Mouse (Mus musculus) monocyte, adult 5-6 weeks (primary cell): ENCODE results near the gene Glt6d1. TPM values are rescaled to one million over a fixed set of nuclear protein-coding genes. Genes with fewer than 3 reads are reported as not detected.

Source experiments
- ATAC-seq: fragments of 153-309, 156-312 bp; replicated peaks from 2 replicates; pipeline ENCODE4 v1.8.0; 2017; ENCODE audit warnings: mild to moderate bottlenecking; ENCODE audit not compliant: low TSS enrichment, insufficient number of reproducible peaks, severe bottlenecking, poor library complexity, low FRiP score
- total RNA-seq: library from RNA; stranded (forward); fragments of 200-1000, 200-491, 200-594 nt; gene quantifications from 3 replicates; pipeline ENCODE4 v1.2.3, GENCODE M21; 2017

Gene Glt6d1
- total RNA-seq, 1 experiment from 2014 or later: not detected

DNA sequence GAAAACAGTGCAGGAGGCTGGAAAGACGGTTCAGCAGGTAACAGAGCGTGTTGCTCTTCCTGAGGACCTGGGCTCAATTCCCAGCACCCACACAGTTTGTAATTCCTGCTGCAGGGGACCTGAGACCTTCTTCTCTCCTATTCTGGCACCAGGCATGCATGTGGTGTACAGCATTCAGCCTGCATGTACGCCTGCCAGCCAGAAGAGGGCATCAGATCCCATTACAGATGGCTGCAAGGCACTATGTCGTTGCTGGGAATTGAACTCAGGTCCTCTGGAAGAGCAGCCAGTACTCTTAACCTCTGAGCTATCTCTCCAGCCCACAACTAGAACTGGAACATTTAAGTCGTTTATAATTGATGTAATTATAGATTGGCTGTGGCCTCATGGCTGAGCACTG is 2.3 kb downstream of the Glt6d1 start:
- ATAC-seq: no peak

DNA sequence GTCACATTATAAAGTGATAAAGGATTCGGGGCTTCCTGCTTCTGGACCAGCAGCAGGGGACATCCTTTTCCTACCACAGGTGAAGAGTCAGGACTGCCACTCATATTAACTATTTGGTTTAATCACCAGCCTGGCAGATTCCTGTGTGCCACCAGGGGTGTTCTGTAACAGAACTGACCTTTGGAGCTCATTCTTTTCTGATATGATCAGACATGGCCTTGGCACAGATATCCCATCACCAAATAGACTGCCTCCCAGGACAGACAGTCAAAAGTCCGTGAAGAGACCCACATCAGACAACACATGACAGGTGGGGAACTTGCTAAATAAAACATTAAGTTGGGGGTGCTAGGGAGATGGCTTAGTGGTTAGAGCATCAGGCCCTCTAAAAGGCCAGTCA is 3.9 kb downstream of the Glt6d1 start:
- no peak for ATAC-seq

DNA sequence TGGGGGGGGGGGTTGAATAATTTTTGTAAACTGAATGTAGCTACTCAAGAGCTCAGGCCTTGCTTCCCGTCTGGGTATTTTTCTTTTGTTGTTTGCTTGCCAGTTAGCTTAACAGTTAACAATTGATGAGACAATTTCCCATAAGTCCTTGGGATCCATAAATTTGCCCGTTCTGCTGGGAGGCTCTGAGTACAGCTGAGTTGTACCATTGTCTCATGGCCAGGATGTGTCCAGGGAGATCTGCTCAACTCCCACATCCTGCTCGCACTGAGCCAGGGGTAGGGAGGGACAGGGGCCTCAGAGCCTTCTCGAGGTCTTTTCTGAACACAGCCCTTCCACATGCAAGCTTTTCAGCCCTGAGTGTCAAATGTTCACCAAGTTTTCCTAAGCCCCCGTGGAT is 17.6 kb downstream of the Glt6d1 start:
- no peak for ATAC-seq

DNA sequence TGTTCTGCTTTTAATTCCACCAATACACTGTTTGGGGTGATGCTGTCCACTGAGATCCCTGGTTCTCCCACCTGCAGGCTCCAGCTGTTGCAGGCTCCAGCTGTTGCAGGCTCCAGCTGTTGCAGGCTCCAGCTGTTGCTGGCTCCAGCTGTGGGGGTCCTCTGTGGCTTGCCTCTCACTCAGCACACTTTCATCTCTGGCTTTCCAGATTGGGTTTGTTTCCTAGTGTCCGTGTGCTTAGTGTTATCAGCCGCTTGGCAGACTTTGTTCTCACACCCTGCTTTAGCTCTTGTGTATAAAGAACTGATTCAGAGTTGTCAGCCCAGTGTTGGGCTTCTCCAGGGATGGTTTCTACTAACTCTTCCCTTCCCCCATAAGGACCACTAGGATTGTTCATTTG is 18.0 kb downstream of the Glt6d1 start:
- ATAC-seq: no peak

DNA sequence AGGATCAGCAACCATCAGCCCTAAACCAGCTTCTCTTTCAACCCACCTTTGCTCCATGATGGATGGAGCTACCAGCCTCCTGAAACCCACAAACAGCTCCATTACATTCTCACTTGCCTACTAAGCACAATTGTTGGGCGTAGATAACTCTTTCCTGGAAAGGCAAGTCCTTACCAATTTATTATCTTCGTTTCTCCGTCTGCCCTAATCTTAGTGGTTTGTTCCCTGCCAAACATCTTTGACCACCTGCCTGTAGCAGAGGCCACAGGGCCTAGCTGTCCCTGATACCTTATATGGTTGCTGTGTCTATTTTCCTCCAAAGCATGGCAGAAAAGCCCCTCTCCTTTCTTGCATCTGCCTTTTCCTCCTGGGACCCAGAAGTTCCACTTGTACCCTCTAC is 26.6 kb downstream of the Glt6d1 start:
- ATAC-seq: no peak

DNA sequence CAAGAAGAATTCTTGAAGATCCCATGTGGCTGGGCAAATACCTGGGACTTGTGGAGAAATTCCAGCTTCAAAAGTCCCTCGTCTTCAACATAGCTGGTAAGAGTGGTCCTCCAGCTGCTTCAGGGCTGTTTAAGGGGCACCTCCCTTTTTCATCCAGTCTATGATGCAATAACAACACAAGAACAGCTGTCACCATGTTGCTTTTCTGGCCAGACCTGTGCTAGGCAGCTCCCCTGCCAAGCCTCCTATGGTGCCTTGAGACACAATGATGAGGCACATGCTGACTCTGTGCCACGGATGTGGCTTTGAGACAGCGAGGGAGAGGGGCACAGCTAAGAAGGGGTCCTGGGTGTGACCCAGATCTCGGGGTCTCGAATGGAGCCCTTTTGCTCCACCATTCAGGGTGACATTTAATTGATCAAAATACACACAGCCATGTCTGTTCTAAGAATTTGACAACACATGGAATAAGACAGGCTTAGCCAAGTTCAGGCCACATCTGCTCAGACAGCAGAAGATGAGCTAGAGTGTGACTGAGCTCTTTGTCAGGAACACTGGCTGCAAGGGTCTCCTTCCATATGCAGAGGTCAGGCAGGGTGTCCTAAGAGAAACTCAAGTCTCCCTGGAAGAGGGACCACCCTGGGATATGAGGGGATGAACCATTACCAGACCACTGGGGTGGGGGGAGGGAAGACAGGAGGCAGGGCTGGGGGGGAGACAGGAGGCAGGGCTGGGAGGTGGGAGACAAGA is 29.9 kb downstream of the Glt6d1 start:
- ATAC-seq: no peak

DNA sequence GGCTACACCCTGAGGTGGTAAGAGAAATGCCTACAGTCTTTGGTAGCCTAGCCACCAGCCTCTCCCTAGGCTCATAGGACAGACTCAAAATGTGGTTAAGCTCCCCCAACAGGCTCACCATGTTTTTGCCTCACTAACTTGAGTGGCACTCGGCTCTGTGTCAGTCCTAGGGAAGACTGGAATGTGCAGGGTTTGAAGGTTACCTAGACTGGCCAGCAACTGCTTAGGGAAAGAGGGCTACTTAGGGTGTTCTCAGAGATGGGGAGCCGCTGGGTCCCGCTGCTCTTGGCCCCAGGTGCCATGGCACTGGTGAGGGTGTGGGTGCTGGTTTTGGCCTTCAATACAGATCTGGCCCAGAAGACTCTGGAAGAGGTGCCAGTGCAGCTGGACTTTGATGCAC is 33.7 kb downstream of the Glt6d1 start, which contains the start of gene Gm13539:
Gm13539 (plus strand) TSS at position 301 of the 400 bp plus-strand sequence.
- no peak for ATAC-seq

DNA sequence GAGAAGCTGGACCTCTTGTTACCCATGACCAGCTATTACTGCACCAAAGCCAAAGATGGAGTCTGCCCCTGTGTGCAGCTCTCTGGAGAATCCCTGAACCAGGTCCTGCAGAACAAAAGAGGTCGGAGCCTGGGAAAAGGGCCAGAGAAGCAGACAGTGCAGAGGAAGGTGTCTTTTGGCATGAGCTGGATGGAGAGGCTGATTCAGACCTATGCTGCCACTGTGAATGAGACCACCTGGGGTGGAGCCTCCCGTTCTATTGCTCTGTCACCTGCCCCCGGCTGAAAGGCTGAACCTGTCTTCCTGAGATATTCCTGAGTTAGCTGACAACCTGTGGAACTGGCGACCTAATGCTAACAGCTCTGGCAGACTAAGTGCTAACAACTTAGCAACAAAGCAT is 34.7 kb downstream of the Glt6d1 start:
- no peak for ATAC-seq

DNA sequence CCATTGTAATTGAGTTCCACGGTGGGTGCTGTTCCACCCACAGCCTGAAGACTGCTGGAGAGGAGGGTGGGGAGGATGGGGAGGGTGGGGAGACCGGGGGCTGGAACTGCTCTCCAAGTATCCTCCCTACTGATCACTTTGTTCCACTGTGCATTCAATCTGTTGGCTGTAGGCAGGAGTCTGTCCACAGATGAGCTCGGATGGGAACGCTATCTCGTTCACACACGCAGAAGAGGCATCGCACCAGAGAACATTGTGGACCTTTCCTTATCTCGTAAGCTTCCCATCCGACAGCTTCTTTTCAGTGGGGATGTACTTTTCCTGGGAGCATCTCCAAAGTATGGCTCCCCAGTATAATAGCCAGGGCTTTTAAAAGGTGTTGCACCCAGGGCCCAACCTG is 36.6 kb downstream of the Glt6d1 start:
- no peak for ATAC-seq

DNA sequence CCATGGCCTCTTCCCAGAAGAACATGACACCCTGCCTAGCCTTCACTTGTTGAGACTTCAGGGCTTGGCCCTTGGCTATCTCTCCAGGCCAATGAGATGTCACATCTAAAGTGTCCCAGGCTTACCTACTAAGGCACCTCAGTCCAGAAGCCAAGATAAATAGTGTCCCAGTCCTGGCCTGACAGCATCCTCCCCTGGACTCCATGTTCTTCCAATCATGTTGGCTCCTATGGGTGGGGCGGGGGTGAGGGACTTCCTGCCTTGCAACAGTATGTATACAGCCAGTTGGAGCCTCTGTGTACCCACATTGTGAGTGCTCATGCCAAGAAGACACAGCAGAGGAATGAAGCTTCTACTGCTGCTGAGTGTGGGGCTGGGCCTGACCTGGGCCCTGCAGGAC is 38.9 kb downstream of the Glt6d1 start, which contains the start of gene Lcn11:
Lcn11 (plus strand) TSS at position 301 of the 400 bp plus-strand sequence.
- no peak for ATAC-seq

DNA sequence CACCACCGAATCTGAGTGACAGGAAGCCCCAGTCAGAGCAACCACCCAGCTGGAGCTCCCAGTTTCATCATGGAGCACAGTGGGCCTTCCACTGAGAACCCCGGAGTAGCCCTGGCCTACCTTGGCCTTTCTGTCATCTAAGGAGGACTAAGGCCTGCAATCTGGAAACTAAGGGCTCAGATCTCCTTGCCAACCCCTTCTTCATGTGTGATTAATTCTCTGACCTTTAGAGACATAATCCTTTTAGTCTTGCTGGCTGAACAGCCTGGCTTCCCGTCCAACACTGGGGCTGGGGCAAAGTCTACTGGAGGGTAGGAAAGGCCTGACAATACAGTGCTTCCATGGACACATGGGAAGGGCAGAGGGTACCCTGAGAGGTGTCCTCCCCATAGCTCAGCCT is 39.7 kb downstream of the Glt6d1 start:
- ATAC-seq: no peak

DNA sequence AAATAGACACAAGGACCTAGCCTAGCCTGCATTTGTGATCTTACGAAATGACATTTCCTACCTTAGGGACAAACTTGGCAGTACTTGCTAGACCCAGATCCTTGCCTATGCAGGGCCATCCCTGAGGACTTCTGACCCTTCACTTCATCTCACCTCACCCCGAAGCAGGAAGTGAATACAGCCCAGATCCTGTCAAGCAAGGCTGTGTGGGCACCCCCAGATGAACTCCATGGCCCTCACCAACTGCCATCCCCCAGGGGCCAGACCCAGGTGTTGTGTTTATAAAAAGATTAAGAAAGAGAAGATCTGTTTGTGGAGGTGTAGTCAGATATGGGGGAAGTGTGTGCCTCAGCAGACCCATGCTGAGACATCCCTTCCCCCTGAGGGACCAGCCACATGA is 41.0 kb downstream of the Glt6d1 start:
- ATAC-seq: no peak

DNA sequence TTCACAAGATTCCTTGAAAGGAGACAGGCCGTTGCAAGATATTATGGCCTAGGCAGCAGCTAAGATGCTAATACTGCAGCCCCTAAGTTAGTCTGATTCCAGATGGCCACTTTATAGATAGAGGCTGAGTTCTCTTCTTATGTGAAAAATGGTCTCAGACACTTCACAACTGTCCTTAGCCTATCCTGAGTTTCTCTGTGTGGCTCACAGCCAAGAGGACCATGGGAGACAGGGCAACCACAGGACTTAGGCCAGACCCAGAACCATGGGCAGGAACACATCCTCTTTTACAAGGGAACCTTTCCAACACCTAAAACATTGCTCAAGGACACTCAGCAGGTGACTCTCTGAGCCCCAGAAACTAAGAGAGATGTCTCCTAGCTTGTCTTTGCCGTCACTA is 42.1 kb downstream of the Glt6d1 start:
- no peak for ATAC-seq

DNA sequence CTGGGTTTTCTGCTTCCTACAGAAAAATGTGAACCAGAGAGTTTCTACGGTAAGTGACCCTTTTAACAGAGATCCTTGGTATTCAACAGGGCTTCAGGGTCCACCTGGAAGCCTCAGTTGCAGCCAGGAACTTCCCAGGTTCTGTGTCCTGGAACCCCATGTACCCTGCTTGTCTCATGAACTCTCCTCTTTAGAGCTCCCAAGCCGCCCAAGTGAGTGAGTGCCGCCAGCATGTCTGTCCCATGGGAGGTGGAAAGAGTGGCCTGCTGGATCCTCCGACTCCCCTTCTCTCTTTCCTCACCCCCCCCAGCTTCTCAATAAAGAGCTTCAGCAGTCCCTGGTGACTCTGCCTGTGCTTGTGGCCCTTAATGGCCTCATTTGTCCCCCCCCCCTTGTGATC is 47.9 kb downstream of the Glt6d1 start:
- no peak for ATAC-seq

DNA sequence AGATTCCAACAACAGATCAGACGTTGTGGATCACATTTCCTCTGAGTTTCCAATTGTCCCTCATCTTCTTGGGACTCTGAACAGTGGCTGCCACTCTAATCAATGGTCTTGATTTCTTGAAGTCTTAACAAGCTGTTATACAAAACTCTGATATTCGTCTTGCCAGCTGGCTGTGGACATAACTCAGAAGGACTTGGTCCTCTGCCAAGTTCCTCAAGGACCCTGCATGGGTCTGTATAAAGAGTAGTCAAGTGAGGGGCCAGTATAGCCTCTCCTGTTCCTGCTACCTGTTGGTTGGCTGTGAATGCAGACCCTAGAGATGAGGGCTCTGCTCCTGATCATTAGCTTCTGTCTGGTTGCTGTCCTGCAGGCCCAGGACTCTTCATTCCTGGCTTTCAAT is 50.4 kb downstream of the Glt6d1 start, which contains the start of gene Lcn3:
Lcn3 (plus strand) TSS at position 301 of the 400 bp plus-strand sequence.
- ATAC-seq: no peak

DNA sequence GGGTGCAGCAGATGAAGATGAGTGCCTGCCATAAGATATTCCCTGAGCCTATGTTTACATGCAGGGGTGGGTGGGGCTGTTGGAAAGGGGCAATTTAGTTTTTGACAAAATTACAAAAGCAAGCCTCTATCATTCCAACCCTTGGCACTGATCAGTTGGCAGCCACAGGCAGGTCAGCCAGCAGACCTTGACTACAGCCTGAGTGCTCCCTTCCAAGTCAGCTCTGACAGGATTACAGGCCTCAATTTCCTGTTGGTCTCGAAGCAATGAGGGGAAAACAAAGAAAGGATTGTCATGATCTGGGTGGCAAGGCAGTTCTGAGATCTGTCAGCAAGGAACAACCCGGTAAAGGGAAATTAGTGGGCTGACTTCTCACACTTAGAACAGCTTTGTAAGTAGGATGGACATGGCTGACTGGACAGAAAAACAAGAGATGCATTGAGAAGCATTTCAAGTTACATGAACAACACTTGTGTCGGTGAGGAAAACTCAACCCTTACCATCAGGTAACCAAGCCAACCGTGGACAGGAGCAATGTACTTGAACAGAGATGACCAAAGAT is 57.5 kb downstream of the Glt6d1 start:
- no peak for ATAC-seq

DNA sequence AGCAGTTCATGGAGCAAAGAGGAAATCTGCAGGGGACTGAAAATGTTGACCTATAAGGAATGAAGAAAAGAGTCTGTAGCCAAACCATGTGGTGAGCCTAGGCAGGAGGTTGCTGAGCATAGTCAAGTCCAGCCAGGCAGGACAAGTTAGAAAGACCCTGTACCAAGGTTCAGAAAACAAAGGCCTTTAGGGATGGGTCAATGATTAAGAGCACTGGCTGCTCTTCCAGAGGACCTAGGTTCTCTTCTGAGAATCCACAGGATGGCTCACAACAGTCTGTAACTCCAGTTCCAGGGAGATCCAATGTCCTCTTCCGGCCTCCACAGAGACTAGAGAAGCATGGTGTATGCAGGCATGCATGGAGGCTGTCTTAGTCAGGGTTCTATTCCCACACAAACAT is 61.4 kb downstream of the Glt6d1 start:
- ATAC-seq: no peak
